Mouse (Mus musculus): ENCODE data around the gene Eva1b. TPM values are rescaled to one million over a fixed set of nuclear protein-coding genes. Genes with fewer than 3 reads are reported as not detected.

The Eva1b gene
- total RNA-seq (2023) = 1 to 10 TPM; 1.2 to 2.2 TPM

DNA sequence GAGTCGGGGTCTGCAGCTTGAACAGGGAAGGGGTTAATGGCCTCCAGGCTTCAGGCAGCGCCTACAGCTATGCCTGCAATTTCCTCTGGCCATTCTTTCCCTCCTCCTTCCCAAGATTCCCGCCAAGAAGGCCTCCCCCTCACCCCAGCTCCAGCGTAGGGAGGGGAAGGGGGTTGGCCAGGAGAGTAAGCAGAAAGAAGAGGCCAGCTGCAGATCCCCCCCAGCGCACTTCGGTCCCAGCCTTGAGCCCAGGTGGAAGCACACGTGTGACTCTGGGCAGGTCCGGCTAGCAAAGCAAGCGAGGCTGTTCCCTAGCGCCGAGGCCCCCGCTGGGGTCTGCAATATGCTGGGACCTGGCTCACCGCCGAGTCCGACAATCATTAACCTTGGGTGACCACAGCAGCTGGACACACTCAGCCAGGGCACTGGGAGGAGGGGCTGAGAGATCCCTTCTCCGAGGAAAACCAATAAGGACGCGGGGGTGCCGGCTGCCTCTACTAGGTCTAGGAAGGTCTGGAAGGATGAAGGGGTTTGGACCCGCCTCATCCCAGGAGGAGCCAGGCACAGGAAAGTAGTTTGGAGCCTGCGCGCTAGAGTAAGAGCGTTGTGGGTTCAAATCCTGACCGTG is at the start of gene Eva1b:
TSS of gene Eva1b (plus strand) at position 212 of the 628 bp plus-strand sequence.

DNA sequence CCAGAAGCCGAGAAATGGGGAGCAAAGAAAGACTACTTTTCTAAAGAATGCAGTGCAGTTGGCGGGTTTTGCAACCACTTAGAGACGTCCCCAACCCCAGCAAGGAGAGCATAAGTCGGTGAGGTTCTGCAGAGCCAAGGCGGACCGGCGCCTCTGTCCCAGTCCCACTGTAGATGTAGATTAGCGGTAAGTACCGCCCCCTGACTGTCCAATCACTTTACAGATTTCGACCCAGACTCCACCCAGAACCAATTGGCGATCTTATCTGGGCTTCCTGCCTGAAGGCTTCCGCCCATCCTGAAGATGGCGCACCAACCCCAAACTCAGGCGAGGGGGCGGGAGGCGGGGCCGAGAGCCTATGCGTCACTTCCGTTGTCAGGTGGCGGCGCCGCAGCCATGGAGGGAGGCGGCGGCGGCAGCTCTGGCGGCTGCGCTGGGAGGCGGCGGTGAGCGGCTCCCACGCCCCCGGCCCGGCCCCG is 43.9 kb upstream of the Eva1b start, which contains the start of gene Stk40:
TSS of gene Stk40 (plus strand) at position 368 of the 479 bp plus-strand sequence.

DNA sequence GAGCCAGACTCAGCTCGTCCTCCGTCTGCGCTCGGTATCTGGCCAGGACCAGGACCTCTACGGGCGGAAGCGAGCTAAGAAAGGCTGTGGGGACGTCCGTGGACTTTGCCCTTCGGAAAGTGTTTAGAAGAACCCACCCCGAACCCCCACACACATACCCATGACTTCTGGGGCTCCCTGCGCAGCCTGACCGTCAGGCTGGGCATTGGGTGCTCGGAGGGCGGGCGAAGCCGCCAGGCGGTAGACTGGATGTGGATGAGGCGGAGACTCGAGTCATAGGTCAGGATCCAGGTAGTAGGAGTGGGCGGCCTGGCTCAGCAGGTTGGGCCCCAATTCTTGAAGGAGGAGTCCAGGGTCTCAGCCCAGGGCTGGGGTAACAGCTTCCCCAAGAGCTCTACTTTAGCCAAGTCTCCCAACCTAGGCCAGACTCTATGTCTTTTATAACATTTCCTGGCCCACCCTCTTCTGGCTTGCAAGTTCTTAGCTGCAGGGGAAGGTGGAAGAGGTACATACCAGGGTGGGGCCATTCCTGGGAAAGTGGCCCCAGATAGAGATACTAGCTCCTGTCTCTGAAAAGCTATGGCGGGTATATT is 15.6 kb downstream of the Eva1b start, which contains the start of gene Sh3d21:
TSS of gene Sh3d21 (minus strand) at position 425 of the 593 bp plus-strand sequence.

Other genes starting within 250 kb of the Eva1b start
- gene Csf3r, start 123.2 kb upstream of the Eva1b start, total RNA-seq (2023) = 1,000 to 10,000 TPM; 1,050 to 1,133 TPM
- 10 to 100 TPM; 28.8 to 36.9 TPM for gene Mrps15, start 100.8 kb upstream of the Eva1b start, total RNA-seq (2023)
- gene Oscp1, start 89.2 kb upstream of the Eva1b start, total RNA-seq (2023) = 10 to 100 TPM in 1 of 2 experiments, 1 to 10 TPM in 1; 8.8 to 10.3 TPM
- gene Lsm10, start 51.1 kb upstream of the Eva1b start, total RNA-seq (2023) = 10 to 100 TPM; 27.8 to 39.7 TPM
- 10 to 100 TPM; 60.4 to 63.6 TPM for gene Stk40, start 43.8 kb upstream of the Eva1b start, total RNA-seq (2023)
- gene Sh3d21, start 15.7 kb downstream of the Eva1b start, total RNA-seq (2023) = under 1 TPM; 0.42 to 0.47 TPM
- 100 to 1,000 TPM; 242 to 273 TPM for gene Thrap3, start 55.0 kb downstream of the Eva1b start, total RNA-seq (2023)
- 100 to 1,000 TPM; 106 to 115 TPM for gene Map7d1, start 108.6 kb downstream of the Eva1b start, total RNA-seq (2023)
- gene Trappc3, start 114.6 kb downstream of the Eva1b start, total RNA-seq (2023) = 10 to 100 TPM; 29.7 to 34.9 TPM
- not detected for gene Col8a2, start 139.0 kb downstream of the Eva1b start, total RNA-seq (2023)
- 10 to 100 TPM; 13.1 to 16.5 TPM for gene Adprhl2, start 174.0 kb downstream of the Eva1b start, total RNA-seq (2023)
- not detected for gene Tekt2, start 177.9 kb downstream of the Eva1b start, total RNA-seq (2023)

Measured in neutrophil, adult 59 days (primary cell).